Mouse (Mus musculus): ENCODE measurements around the gene Kcnh1.

The Kcnh1 gene

GRCm38 (mm10) chr1:192268878-192269277 lies 78.3 kb downstream of the Kcnh1 start:
- no peak for DNase-seq (ENCODE audit: low spot score)

- DNase-seq (ENCODE audit: low spot score): no peak
Measured at GRCm38 (mm10) chr1:192269911-192270310, 79.3 kb downstream of the Kcnh1 start.

GRCm38 (mm10) chr1:192277801-192278385 lies 87.3 kb downstream of the Kcnh1 start:
- DNase-seq (ENCODE audit: low spot score): no peak

GRCm38 (mm10) chr1:192284340-192284739 lies 93.8 kb downstream of the Kcnh1 start:
- DNase-seq (ENCODE audit: low spot score): no peak

- DNase-seq (ENCODE audit: low spot score): no peak
Measured at GRCm38 (mm10) chr1:192284950-192285349, 94.4 kb downstream of the Kcnh1 start.

GRCm38 (mm10) chr1:192288456-192288855 lies 97.9 kb downstream of the Kcnh1 start:
- DNase-seq (ENCODE audit: low spot score): no peak

- DNase-seq (ENCODE audit: low spot score): no peak
Measured at GRCm38 (mm10) chr1:192291286-192291685, 100.7 kb downstream of the Kcnh1 start.

- DNase-seq (ENCODE audit: low spot score): no peak
Measured at GRCm38 (mm10) chr1:192293391-192293790, 102.8 kb downstream of the Kcnh1 start.

GRCm38 (mm10) chr1:192293921-192294320 lies 103.3 kb downstream of the Kcnh1 start:
- no peak for DNase-seq (ENCODE audit: low spot score)

- no peak for DNase-seq (ENCODE audit: low spot score)
Measured at GRCm38 (mm10) chr1:192295243-192295860, 104.8 kb downstream of the Kcnh1 start.

- DNase-seq (ENCODE audit: low spot score): no peak
Measured at GRCm38 (mm10) chr1:192295902-192296301, 105.3 kb downstream of the Kcnh1 start.

- no peak for DNase-seq (ENCODE audit: low spot score)
Measured at GRCm38 (mm10) chr1:192297481-192298128, 107.0 kb downstream of the Kcnh1 start.

GRCm38 (mm10) chr1:192300417-192300816 lies 109.8 kb downstream of the Kcnh1 start:
- no peak for DNase-seq (ENCODE audit: low spot score)

- DNase-seq (ENCODE audit: low spot score): no peak
Measured at GRCm38 (mm10) chr1:192303615-192304014, 113.0 kb downstream of the Kcnh1 start.

GRCm38 (mm10) chr1:192305155-192305554 lies 114.6 kb downstream of the Kcnh1 start:
- no peak for DNase-seq (ENCODE audit: low spot score)

- DNase-seq (ENCODE audit: low spot score): no peak
Measured at GRCm38 (mm10) chr1:192307055-192307454, 116.5 kb downstream of the Kcnh1 start.

GRCm38 (mm10) chr1:192311298-192311697 lies 120.7 kb downstream of the Kcnh1 start:
- no peak for DNase-seq (ENCODE audit: low spot score)

GRCm38 (mm10) chr1:192311851-192312438 lies 121.4 kb downstream of the Kcnh1 start:
- DNase-seq (ENCODE audit: low spot score): no peak

GRCm38 (mm10) chr1:192312446-192312845 lies 121.9 kb downstream of the Kcnh1 start:
- no peak for DNase-seq (ENCODE audit: low spot score)

GRCm38 (mm10) chr1:192312998-192313397 lies 122.4 kb downstream of the Kcnh1 start:
- no peak for DNase-seq (ENCODE audit: low spot score)

- no peak for DNase-seq (ENCODE audit: low spot score)
Measured at GRCm38 (mm10) chr1:192313571-192313972, 123.0 kb downstream of the Kcnh1 start.

- no peak for DNase-seq (ENCODE audit: low spot score)
Measured at GRCm38 (mm10) chr1:192314044-192314443, 123.5 kb downstream of the Kcnh1 start.

Data from T-cell, adult 2 months (primary cell).